Mouse (Mus musculus) myocyte (in vitro differentiated cells): ENCODE results near the gene Zkscan17. TPM values are rescaled to one million over a fixed set of nuclear protein-coding genes. Genes with fewer than 3 reads are reported as not detected.

ENCODE experiments used
- H3K27me3 ChIP-seq: one replicate; pipeline ENCODE4 v1.6.1; 2011; ENCODE audit not compliant: control insufficient read depth, insufficient read depth, insufficient read length
- H3K36me3 ChIP-seq: one replicate; pipeline ENCODE4 v1.6.1; 2011; ENCODE audit not compliant: control insufficient read depth, insufficient read depth
- H3K4me2 ChIP-seq: one replicate; pipeline ENCODE4 v1.6.1; 2011; ENCODE audit warnings: low read depth, control low read depth
- H3K4me3 ChIP-seq: one replicate; pipeline ENCODE4 v1.5.1; 2011; ENCODE audit warnings: mild to moderate bottlenecking, control low read depth, moderate library complexity
- H3K79me2 ChIP-seq: one replicate; pipeline ENCODE4 v1.6.1; 2011; ENCODE audit not compliant: control insufficient read depth, insufficient read depth
- H3ac ChIP-seq: one replicate; pipeline ENCODE4 v1.6.1; 2011; ENCODE audit not compliant: control insufficient read depth, insufficient read length
- CEBPB ChIP-seq: IDR thresholded peaks from 2 replicates; pipeline ENCODE4 v1.6.1; 2011; ENCODE audit warnings: mild to moderate bottlenecking, moderate library complexity; ENCODE audit not compliant: poor library complexity, insufficient read depth, severe bottlenecking
- E2F4 ChIP-seq: IDR thresholded peaks from one replicate; pipeline ENCODE4 v1.6.1; 2011; ENCODE audit warnings: mild to moderate bottlenecking, control low read depth, moderate library complexity; ENCODE audit not compliant: insufficient read depth
- MAX ChIP-seq: IDR thresholded peaks from one replicate; pipeline ENCODE4 v1.6.1; 2011; ENCODE audit warnings: low read depth, mild to moderate bottlenecking, control low read depth
- MYOD1 ChIP-seq, 3 experiments: IDR thresholded peaks; one replicate each; pipeline ENCODE4 v1.6.1; 2011; ENCODE audit warnings: control low read depth in 2 of 3, low read depth in 2 of 3, mild to moderate bottlenecking in 2 of 3, moderate library complexity in 1 of 3; ENCODE audit not compliant: insufficient read length in 2 of 3, control insufficient read depth in 1 of 3
- MYOG ChIP-seq, 3 experiments: IDR thresholded peaks; one replicate each; pipeline ENCODE4 v1.6.1; 2011; ENCODE audit warnings: control low read depth in 2 of 3, low read depth in 2 of 3, mild to moderate bottlenecking in 2 of 3; ENCODE audit not compliant: insufficient read length in 2 of 3, control insufficient read depth in 1 of 3, insufficient read depth in 1 of 3
- POLR2A ChIP-seq: IDR thresholded peaks from one replicate; pipeline ENCODE4 v1.6.1; 2011; ENCODE audit warnings: low read depth, mild to moderate bottlenecking, control low read depth, moderate library complexity; ENCODE audit not compliant: insufficient read length
- POLR2AphosphoS2 ChIP-seq: IDR thresholded peaks from one replicate; pipeline ENCODE4 v1.6.1; 2011; ENCODE audit warnings: low read depth, control low read depth; ENCODE audit not compliant: insufficient read length
- REST ChIP-seq: IDR thresholded peaks from one replicate; pipeline ENCODE4 v1.6.1; 2011; ENCODE audit warnings: mild to moderate bottlenecking, control low read depth, moderate library complexity; ENCODE audit not compliant: insufficient read depth, insufficient read length
- SRF ChIP-seq: IDR thresholded peaks from one replicate; pipeline ENCODE4 v1.6.1; 2011; ENCODE audit warnings: low read depth; ENCODE audit not compliant: control insufficient read depth, insufficient read length
- TCF12 ChIP-seq: IDR thresholded peaks from one replicate; pipeline ENCODE4 v1.6.1; 2011; ENCODE audit warnings: mild to moderate bottlenecking, control low read depth; ENCODE audit not compliant: poor library complexity, insufficient read depth, severe bottlenecking
- TCF3 ChIP-seq: IDR thresholded peaks from one replicate; pipeline ENCODE4 v1.6.1; 2011; ENCODE audit warnings: low read depth, control low read depth; ENCODE audit not compliant: insufficient read length
- USF1 ChIP-seq: IDR thresholded peaks from one replicate; pipeline ENCODE4 v1.6.1; 2011; ENCODE audit warnings: low read depth, mild to moderate bottlenecking, control low read depth, moderate library complexity
- polyA plus RNA-seq: library from polyadenylated mRNA; unstranded; fragments of >200 nt; fragmentation: generic; extraction: Trizol; gene quantifications from one replicate; pipeline ENCODE4 v1.2.1, GENCODE M21; 2012; ENCODE audit warnings: missing spikeins

Zkscan17 gene
- polyA plus RNA-seq, 1 experiment: 26.4 TPM

GRCm38 (mm10) chr11:59506713-59507074, 19.9 kb downstream of the Zkscan17 start:
- no peak for TF ChIP-seq TCF12
- no peak for TF ChIP-seq TCF3
- TF ChIP-seq REST: no peak
- no peak for TF ChIP-seq MAX
- no peak for TF ChIP-seq CEBPB
- TF ChIP-seq E2F4: no peak
- no peak for TF ChIP-seq POLR2A
- no peak for TF ChIP-seq USF1
- no peak for TF ChIP-seq MYOG (IDR thresholded peaks at IDR 0.05; ENCODE audit: control insufficient read depth in 1 of 3, insufficient read depth in 1 of 3, insufficient read length in 2 of 3, low read depth in 2 of 3)
- TF ChIP-seq MYOD1 (IDR thresholded peaks at IDR 0.05; ENCODE audit: control insufficient read depth in 1 of 3, insufficient read length in 2 of 3, low read depth in 2 of 3): no peak
- TF ChIP-seq SRF: no peak
- no peak for TF ChIP-seq POLR2AphosphoS2
- H3K4me2 ChIP-seq: peak overlapping the region; percentile 91
- peaks cover 5% of the 10 kb centered on the region for H3K36me3 ChIP-seq
- H3K79me2 ChIP-seq: peaks cover 21% of the 10 kb centered on the region
- peak overlapping the region; percentile 92 for H3K4me3 ChIP-seq
- H3ac ChIP-seq: peak overlapping the region; percentile 48
- no peaks in the 10 kb centered on the region for H3K27me3 ChIP-seq

GRCm38 (mm10) chr11:59505839-59506712, 20.5 kb downstream of the Zkscan17 start:
- TF ChIP-seq POLR2AphosphoS2 (peak; percentile 66), SRF (no peak), POLR2A (peak; percentile 51)
- H3K36me3 ChIP-seq: peaks cover 5% of the 10 kb centered on the region
- H3ac ChIP-seq: peak overlapping the region; percentile 48

GRCm38 (mm10) chr11:59505351-59505838, 21.2 kb downstream of the Zkscan17 start:
- H3K36me3 ChIP-seq: peaks cover 10% of the 10 kb centered on the region
- no peak for TF ChIP-seq TCF12
- no peak for TF ChIP-seq POLR2A
- H3K4me3 ChIP-seq: peak overlapping the region; percentile 92

More at GRCm38 (mm10) chr11:59505839-59506712, 20.5 kb downstream of the Zkscan17 start:
- Histone ChIP-seq H3K27me3 (no peaks in the 10 kb centered on the region), H3K4me2 (peak overlapping the region; percentile 91), H3K4me3 (peak overlapping the region; percentile 92), H3K79me2 (peaks cover 24% of the 10 kb centered on the region)

GRCm38 (mm10) chr11:59501978-59502700, 24.4 kb downstream of the Zkscan17 start:
- H3K4me3 ChIP-seq: no peak overlapping the region
- TF ChIP-seq TCF3 (no peak), MYOG (IDR thresholded peaks at IDR 0.05; ENCODE audit: control insufficient read depth in 1 of 3, insufficient read depth in 1 of 3, insufficient read length in 2 of 3, low read depth in 2 of 3) (peak in 1 of 3 experiments; percentile 42), USF1 (no peak), E2F4 (no peak), MYOD1 (IDR thresholded peaks at IDR 0.05; ENCODE audit: control insufficient read depth in 1 of 3, insufficient read length in 2 of 3, low read depth in 2 of 3) (peak in 2 of 3 experiments; percentile 48 to 57), MAX (no peak), SRF (no peak), POLR2AphosphoS2 (no peak), CEBPB (no peak), POLR2A (no peak), TCF12 (no peak)
- no peak overlapping the region for H3ac ChIP-seq
- H3K79me2 ChIP-seq: peaks cover 24% of the 10 kb centered on the region
- peaks cover 30% of the 10 kb centered on the region for H3K36me3 ChIP-seq
- no peaks in the 10 kb centered on the region for H3K27me3 ChIP-seq
- no peak overlapping the region for H3K4me2 ChIP-seq

More at GRCm38 (mm10) chr11:59505351-59505838, 21.2 kb downstream of the Zkscan17 start:
- peak overlapping the region; percentile 48 for H3ac ChIP-seq
- H3K79me2 ChIP-seq: peaks cover 24% of the 10 kb centered on the region
- peak overlapping the region; percentile 91 for H3K4me2 ChIP-seq
- no peaks in the 10 kb centered on the region for H3K27me3 ChIP-seq
